Mouse (Mus musculus): ENCODE data around the gene Tbca. TPM values are rescaled to one million over a fixed set of nuclear protein-coding genes. Genes with fewer than 3 reads are reported as not detected.

Tbca gene
- polyA plus RNA-seq, 1 experiment = 261 TPM

GRCm38 (mm10) chr13:94866906-94867305 is 78.2 kb downstream of the Tbca start:
- peaks cover 35% of the 10 kb centered on the region for H3K27me3 ChIP-seq (ENCODE audit: control insufficient read depth, insufficient read depth, insufficient read length)
- TF ChIP-seq MYOD1 (IDR thresholded peaks at IDR 0.05; ENCODE audit: control insufficient read depth, insufficient read length, low read depth) (no peak), MYOG (IDR thresholded peaks at IDR 0.05; ENCODE audit: control insufficient read depth, extremely low read depth, insufficient read length) (no peak), FOSL1 (IDR thresholded peaks at IDR 0.05; ENCODE audit: insufficient read depth, low read length, poor library complexity, severe bottlenecking) (no peak), CEBPB (IDR thresholded peaks at IDR 0.05; ENCODE audit: low read depth) (no peak), USF1 (IDR thresholded peaks at IDR 0.05; ENCODE audit: low read depth) (no peak), CTCF (IDR thresholded peaks at IDR 0.05; ENCODE audit: control insufficient read depth, insufficient read depth, insufficient read length) (no peak), MAX (IDR thresholded peaks at IDR 0.05) (no peak)

GRCm38 (mm10) chr13:94867772-94868171 is 79.1 kb downstream of the Tbca start:
- Histone ChIP-seq H3ac (ENCODE audit: control insufficient read depth, insufficient read length, low read depth) (no peak overlapping the region), H3K36me3 (ENCODE audit: control insufficient read depth, insufficient read depth) (no peaks in the 10 kb centered on the region), H3K4me3 (ENCODE audit: insufficient read depth, poor library complexity, severe bottlenecking) (no peak overlapping the region), H3K79me3 (ENCODE audit: low read depth) (no peaks in the 10 kb centered on the region), H3K79me2 (ENCODE audit: control insufficient read depth, insufficient read depth) (no peaks in the 10 kb centered on the region), H3K27me3 (ENCODE audit: control insufficient read depth, insufficient read depth, insufficient read length) (peaks cover 41% of the 10 kb centered on the region)
- TF ChIP-seq USF1 (IDR thresholded peaks at IDR 0.05; ENCODE audit: low read depth) (no peak), MAX (IDR thresholded peaks at IDR 0.05) (no peak), CEBPB (IDR thresholded peaks at IDR 0.05; ENCODE audit: low read depth) (no peak)

More at GRCm38 (mm10) chr13:94866906-94867305, 78.2 kb downstream of the Tbca start:
- no peak overlapping the region for H3ac ChIP-seq (ENCODE audit: control insufficient read depth, insufficient read length, low read depth)
- H3K79me2 ChIP-seq (ENCODE audit: control insufficient read depth, insufficient read depth) = no peaks in the 10 kb centered on the region
- no peak overlapping the region for H3K4me3 ChIP-seq (ENCODE audit: insufficient read depth, poor library complexity, severe bottlenecking)
- no peaks in the 10 kb centered on the region for H3K36me3 ChIP-seq (ENCODE audit: control insufficient read depth, insufficient read depth)
- H3K79me3 ChIP-seq (ENCODE audit: low read depth) = no peaks in the 10 kb centered on the region

- no peaks in the 10 kb centered on the region for H3K36me3 ChIP-seq (ENCODE audit: control insufficient read depth, insufficient read depth)
- TF ChIP-seq FOSL1 (IDR thresholded peaks at IDR 0.05; ENCODE audit: insufficient read depth, low read length, poor library complexity, severe bottlenecking) = no peak
- TF ChIP-seq CTCF (IDR thresholded peaks at IDR 0.05; ENCODE audit: control insufficient read depth, insufficient read depth, insufficient read length) = peak; percentile 11
- H3K79me3 ChIP-seq (ENCODE audit: low read depth) = no peaks in the 10 kb centered on the region
- no peaks in the 10 kb centered on the region for H3K79me2 ChIP-seq (ENCODE audit: control insufficient read depth, insufficient read depth)
- H3ac ChIP-seq (ENCODE audit: control insufficient read depth, insufficient read length, low read depth) = no peak overlapping the region
- peaks cover 48% of the 10 kb centered on the region for H3K27me3 ChIP-seq (ENCODE audit: control insufficient read depth, insufficient read depth, insufficient read length)
- H3K4me3 ChIP-seq (ENCODE audit: insufficient read depth, poor library complexity, severe bottlenecking) = no peak overlapping the region
Observed at GRCm38 (mm10) chr13:94868478-94868950, 79.8 kb downstream of the Tbca start.

- no peaks in the 10 kb centered on the region for H3K79me2 ChIP-seq (ENCODE audit: control insufficient read depth, insufficient read depth)
- H3K36me3 ChIP-seq (ENCODE audit: control insufficient read depth, insufficient read depth) = no peaks in the 10 kb centered on the region
- no peak overlapping the region for H3K4me3 ChIP-seq (ENCODE audit: insufficient read depth, poor library complexity, severe bottlenecking)
- no peaks in the 10 kb centered on the region for H3K79me3 ChIP-seq (ENCODE audit: low read depth)
- H3ac ChIP-seq (ENCODE audit: control insufficient read depth, insufficient read length, low read depth) = no peak overlapping the region
- TF ChIP-seq MYOG (IDR thresholded peaks at IDR 0.05; ENCODE audit: control insufficient read depth, extremely low read depth, insufficient read length) = no peak
- TF ChIP-seq USF1 (IDR thresholded peaks at IDR 0.05; ENCODE audit: low read depth) = no peak
- TF ChIP-seq MAX (IDR thresholded peaks at IDR 0.05) = no peak
- TF ChIP-seq FOSL1 (IDR thresholded peaks at IDR 0.05; ENCODE audit: insufficient read depth, low read length, poor library complexity, severe bottlenecking) = no peak
- TF ChIP-seq CTCF (IDR thresholded peaks at IDR 0.05; ENCODE audit: control insufficient read depth, insufficient read depth, insufficient read length) = no peak
- no peak for TF ChIP-seq MYOD1 (IDR thresholded peaks at IDR 0.05; ENCODE audit: control insufficient read depth, insufficient read length, low read depth)
- H3K27me3 ChIP-seq (ENCODE audit: control insufficient read depth, insufficient read depth, insufficient read length) = peaks cover 53% of the 10 kb centered on the region
Observed at GRCm38 (mm10) chr13:94869541-94869940, 80.8 kb downstream of the Tbca start.

GRCm38 (mm10) chr13:94870071-94870460 is 81.4 kb downstream of the Tbca start:
- H3K79me2 ChIP-seq (ENCODE audit: control insufficient read depth, insufficient read depth) = no peaks in the 10 kb centered on the region
- H3K4me3 ChIP-seq (ENCODE audit: insufficient read depth, poor library complexity, severe bottlenecking) = no peak overlapping the region
- H3K79me3 ChIP-seq (ENCODE audit: low read depth) = no peaks in the 10 kb centered on the region
- no peaks in the 10 kb centered on the region for H3K36me3 ChIP-seq (ENCODE audit: control insufficient read depth, insufficient read depth)
- H3K27me3 ChIP-seq (ENCODE audit: control insufficient read depth, insufficient read depth, insufficient read length) = peaks cover 59% of the 10 kb centered on the region
- TF ChIP-seq MYOG (IDR thresholded peaks at IDR 0.05; ENCODE audit: control insufficient read depth, extremely low read depth, insufficient read length) (no peak), MYOD1 (IDR thresholded peaks at IDR 0.05; ENCODE audit: control insufficient read depth, insufficient read length, low read depth) (no peak), USF1 (IDR thresholded peaks at IDR 0.05; ENCODE audit: low read depth) (no peak), MAX (IDR thresholded peaks at IDR 0.05) (no peak), CEBPB (IDR thresholded peaks at IDR 0.05; ENCODE audit: low read depth) (no peak), FOSL1 (IDR thresholded peaks at IDR 0.05; ENCODE audit: insufficient read depth, low read length, poor library complexity, severe bottlenecking) (no peak), CTCF (IDR thresholded peaks at IDR 0.05; ENCODE audit: control insufficient read depth, insufficient read depth, insufficient read length) (no peak)
- H3ac ChIP-seq (ENCODE audit: control insufficient read depth, insufficient read length, low read depth) = no peak overlapping the region

DNA sequence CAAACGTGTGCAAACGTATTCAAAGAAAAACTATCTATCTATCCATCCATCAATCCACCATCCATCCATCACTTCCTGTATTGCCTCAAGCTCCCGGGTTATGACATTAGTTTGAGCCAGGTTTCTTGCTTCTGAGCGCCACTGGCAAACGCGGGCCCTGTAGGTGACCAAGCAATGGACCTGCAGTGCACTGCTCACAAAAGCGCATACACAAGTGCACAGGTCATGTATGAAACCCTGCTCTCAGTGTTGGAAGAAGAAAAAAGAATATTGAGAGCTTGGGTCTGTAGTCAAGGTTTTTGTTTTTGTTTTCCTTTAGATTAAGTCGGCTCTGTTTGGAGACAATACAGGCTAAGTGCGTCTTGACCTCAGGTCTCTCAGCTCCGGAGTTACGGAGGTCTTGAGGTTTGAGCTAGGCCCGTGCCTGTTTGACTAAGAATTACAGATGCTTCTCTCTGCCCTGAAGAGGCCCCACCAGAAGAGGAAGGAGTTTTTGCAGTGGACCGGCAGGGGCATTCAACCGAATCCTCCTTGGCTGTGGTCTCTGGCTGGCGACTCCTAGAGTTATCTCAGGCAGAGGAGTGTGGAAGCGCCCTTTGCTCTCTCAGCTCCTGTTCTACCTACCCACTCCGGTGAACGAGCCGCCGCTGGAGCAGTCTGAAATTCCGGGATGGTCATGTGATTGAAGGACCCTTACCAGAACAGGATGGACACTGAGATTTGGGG is 81.9 kb downstream of the Tbca start:
- Histone ChIP-seq H3K79me2 (ENCODE audit: control insufficient read depth, insufficient read depth) (no peaks in the 10 kb centered on the region), H3K79me3 (ENCODE audit: low read depth) (no peaks in the 10 kb centered on the region), H3K27me3 (ENCODE audit: control insufficient read depth, insufficient read depth, insufficient read length) (peaks cover 61% of the 10 kb centered on the region), H3ac (ENCODE audit: control insufficient read depth, insufficient read length, low read depth) (no peak overlapping the region), H3K36me3 (ENCODE audit: control insufficient read depth, insufficient read depth) (no peaks in the 10 kb centered on the region), H3K4me3 (ENCODE audit: insufficient read depth, poor library complexity, severe bottlenecking) (no peak overlapping the region)
- TF ChIP-seq MAX (IDR thresholded peaks at IDR 0.05) (no peak), FOSL1 (IDR thresholded peaks at IDR 0.05; ENCODE audit: insufficient read depth, low read length, poor library complexity, severe bottlenecking) (no peak), MYOD1 (IDR thresholded peaks at IDR 0.05; ENCODE audit: control insufficient read depth, insufficient read length, low read depth) (no peak), CEBPB (IDR thresholded peaks at IDR 0.05; ENCODE audit: low read depth) (no peak), USF1 (IDR thresholded peaks at IDR 0.05; ENCODE audit: low read depth) (no peak), MYOG (IDR thresholded peaks at IDR 0.05; ENCODE audit: control insufficient read depth, extremely low read depth, insufficient read length) (no peak), CTCF (IDR thresholded peaks at IDR 0.05; ENCODE audit: control insufficient read depth, insufficient read depth, insufficient read length) (no peak)

All from C2C12 (cell line).